Mouse (Mus musculus) urinary bladder, postnatal 0 days (tissue): Measurements from ENCODE around the gene Gm17374. TPM values are rescaled to one million over a fixed set of nuclear protein-coding genes. Genes with fewer than 3 reads are reported as not detected.

Experiments
- polyA plus RNA-seq: library from polyadenylated mRNA; unstranded; fragments of >200 nt; fragmentation: Nextera tagmentation; extraction: Ambion mirVana; gene quantifications from 2 replicates; pipeline ENCODE4 v1.2.1, GENCODE M21; 2015

The Gm17374 gene
- polyA plus RNA-seq, result not detected in 2 replicates

GRCm38 (mm10) chr2:140151743-140152142 lies at the start of gene Gm17374:
Gene Gm17374, plus strand, starts transcription at chr2:140152043.

GRCm38 (mm10) chr2:140170127-140170802 lies 18.4 kb downstream of the Gm17374 start, which contains the start of the genes Esf1 and Ndufaf5:
Gene Esf1, minus strand, starts transcription at chr2:140170564.
Gene Ndufaf5, plus strand, starts transcription at chr2:140170649.

Other genes with a start within 250 kb of the Gm17374 start
- 13.3 and 13.4 TPM in 2 replicates for gene Tasp1, start 85.2 kb upstream of the Gm17374 start, polyA plus RNA-seq
- gene Esf1, start 18.5 kb downstream of the Gm17374 start, polyA plus RNA-seq, result 13.9 and 17.2 TPM in 2 replicates
- gene Ndufaf5, start 18.6 kb downstream of the Gm17374 start, polyA plus RNA-seq, result 12.5 and 12.7 TPM in 2 replicates
- gene Sel1l2, start 237.7 kb downstream of the Gm17374 start, polyA plus RNA-seq, result not detected in 2 replicates
- 26.2 and 30.8 TPM in 2 replicates for gene Macrod2, start 243.3 kb downstream of the Gm17374 start, polyA plus RNA-seq